Mouse (Mus musculus): ENCODE data around the gene Zfp853. TPM values are rescaled to one million over a fixed set of nuclear protein-coding genes. Genes with fewer than 3 reads are reported as not detected.

The Zfp853 gene
- polyA plus RNA-seq, 1 experiment: 1.2 TPM

DNA sequence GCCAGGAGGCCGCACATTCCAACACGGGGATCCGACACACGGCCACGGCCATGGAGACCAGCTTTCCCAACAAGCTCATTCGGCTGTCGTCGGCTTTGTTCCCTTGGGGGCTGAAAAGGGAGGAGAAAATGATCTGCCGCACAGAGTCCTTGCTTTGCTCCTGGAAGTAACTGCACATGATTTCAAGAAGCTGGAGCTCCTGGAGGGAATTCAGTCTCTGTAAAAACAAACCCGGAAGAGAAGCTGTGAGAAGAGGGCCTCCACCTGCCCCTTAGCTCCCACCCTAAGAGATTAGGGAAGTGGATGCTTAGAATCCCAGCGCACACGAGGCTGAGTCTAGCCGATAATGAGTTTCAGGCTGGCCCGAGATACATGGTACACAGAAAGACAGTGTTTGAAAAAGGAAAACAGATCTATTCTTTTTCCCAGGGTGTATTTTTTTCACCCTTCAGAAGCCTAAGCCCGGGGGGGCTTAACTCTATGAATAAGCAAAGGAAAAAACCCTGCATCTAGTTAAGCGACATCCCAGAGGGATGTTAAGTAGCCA lies 20.8 kb upstream of the Zfp853 start:
- H3K4me3 ChIP-seq (ENCODE audit: low read depth, low read length): peak overlapping the region; percentile 95
- no peak overlapping the region for H3K27ac ChIP-seq (ENCODE audit: insufficient read depth, low read length)
- H3K9ac ChIP-seq (ENCODE audit: low read depth, poor library complexity, severe bottlenecking): peak overlapping the region; percentile 90
- no peak for TF ChIP-seq CTCF (IDR thresholded peaks at IDR 0.05; ENCODE audit: low read depth, low read length)
- TF ChIP-seq EP300 (IDR thresholded peaks at IDR 0.05; ENCODE audit: insufficient read depth, low read depth, low read length): no peak
- no peak for TF ChIP-seq POLR2A (IDR thresholded peaks at IDR 0.05; ENCODE audit: insufficient read depth, low read length)
- H3K9me3 ChIP-seq (replicated peaks; ENCODE audit: control insufficient read depth, insufficient read depth, low read length, poor library complexity, severe bottlenecking): no peaks in the 10 kb centered on the region
- H3K36me3 ChIP-seq (ENCODE audit: control insufficient read depth, insufficient read depth, low read length, poor library complexity, severe bottlenecking): peaks cover 10% of the 10 kb centered on the region; the same call in 1 of the 2 replicates
- H3K27me3 ChIP-seq (ENCODE audit: control insufficient read depth, insufficient read depth, low read length, poor library complexity, severe bottlenecking): no peaks in the 10 kb centered on the region
- H3K4me1 ChIP-seq (ENCODE audit: control insufficient read depth, insufficient read depth, low read length): no peaks in the 10 kb centered on the region

DNA sequence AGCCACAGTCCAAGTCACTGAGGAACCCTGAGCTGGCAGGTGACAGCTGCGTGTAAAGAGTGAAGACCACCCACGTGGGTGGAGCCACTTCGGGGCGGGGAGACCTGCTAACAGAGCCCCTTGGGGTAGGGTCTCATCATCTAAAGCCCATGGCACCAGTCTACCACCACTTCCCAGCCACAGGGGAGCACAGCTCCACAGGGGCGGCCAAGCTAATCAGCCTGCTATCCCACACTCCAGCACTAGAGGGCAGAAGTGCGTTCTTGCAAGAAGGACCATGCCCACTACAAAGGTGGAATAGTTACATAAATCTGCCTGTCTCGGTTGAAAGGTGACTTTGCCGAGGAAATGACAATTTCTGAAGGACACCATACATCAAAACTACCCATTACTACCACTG lies 18.5 kb upstream of the Zfp853 start:
- H3K9ac ChIP-seq (ENCODE audit: low read depth, poor library complexity, severe bottlenecking): no peak overlapping the region
- no peaks in the 10 kb centered on the region for H3K27me3 ChIP-seq (ENCODE audit: control insufficient read depth, insufficient read depth, low read length, poor library complexity, severe bottlenecking)
- peaks cover 11% of the 10 kb centered on the region; the same call in 1 of the 2 replicates for H3K36me3 ChIP-seq (ENCODE audit: control insufficient read depth, insufficient read depth, low read length, poor library complexity, severe bottlenecking)
- H3K27ac ChIP-seq (ENCODE audit: insufficient read depth, low read length): no peak overlapping the region
- TF ChIP-seq EP300 (IDR thresholded peaks at IDR 0.05; ENCODE audit: insufficient read depth, low read depth, low read length): no peak
- peak; percentile 83 for TF ChIP-seq CTCF (IDR thresholded peaks at IDR 0.05; ENCODE audit: low read depth, low read length)
- TF ChIP-seq POLR2A (IDR thresholded peaks at IDR 0.05; ENCODE audit: insufficient read depth, low read length): no peak
- H3K4me3 ChIP-seq (ENCODE audit: low read depth, low read length): no peak overlapping the region
- no peaks in the 10 kb centered on the region for H3K9me3 ChIP-seq (replicated peaks; ENCODE audit: control insufficient read depth, insufficient read depth, low read length, poor library complexity, severe bottlenecking)
- no peaks in the 10 kb centered on the region for H3K4me1 ChIP-seq (ENCODE audit: control insufficient read depth, insufficient read depth, low read length)

DNA sequence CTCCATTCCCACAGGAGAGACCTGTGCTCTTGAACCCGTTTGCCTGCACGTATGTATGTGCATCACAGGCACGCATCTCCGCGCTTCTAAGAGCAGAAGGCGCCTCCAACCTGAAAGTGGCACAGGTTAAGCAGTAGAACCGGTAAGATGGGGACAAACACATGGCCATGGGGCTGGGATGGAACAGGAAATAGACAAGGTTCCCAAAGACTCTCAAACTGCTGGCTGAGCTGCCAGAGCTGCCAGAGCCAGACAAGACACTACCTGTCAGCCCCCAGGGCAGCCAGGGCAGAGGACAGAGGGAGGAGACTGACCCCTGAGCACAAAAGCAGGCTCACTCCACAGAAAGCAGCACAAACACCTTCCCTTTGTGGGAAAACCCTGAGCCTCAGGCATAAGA lies 16.5 kb upstream of the Zfp853 start:
- H3K9ac ChIP-seq (ENCODE audit: low read depth, poor library complexity, severe bottlenecking): no peak overlapping the region
- H3K27me3 ChIP-seq (ENCODE audit: control insufficient read depth, insufficient read depth, low read length, poor library complexity, severe bottlenecking): no peaks in the 10 kb centered on the region
- no peak overlapping the region for H3K27ac ChIP-seq (ENCODE audit: insufficient read depth, low read length)
- no peak overlapping the region for H3K4me3 ChIP-seq (ENCODE audit: low read depth, low read length)
- H3K4me1 ChIP-seq (ENCODE audit: control insufficient read depth, insufficient read depth, low read length): no peaks in the 10 kb centered on the region
- H3K9me3 ChIP-seq (replicated peaks; ENCODE audit: control insufficient read depth, insufficient read depth, low read length, poor library complexity, severe bottlenecking): no peaks in the 10 kb centered on the region
- H3K36me3 ChIP-seq (ENCODE audit: control insufficient read depth, insufficient read depth, low read length, poor library complexity, severe bottlenecking): peaks cover 11% of the 10 kb centered on the region; the same call in 1 of the 2 replicates
- no peak for TF ChIP-seq EP300 (IDR thresholded peaks at IDR 0.05; ENCODE audit: insufficient read depth, low read depth, low read length)
- no peak for TF ChIP-seq POLR2A (IDR thresholded peaks at IDR 0.05; ENCODE audit: insufficient read depth, low read length)
- no peak for TF ChIP-seq CTCF (IDR thresholded peaks at IDR 0.05; ENCODE audit: low read depth, low read length)

DNA sequence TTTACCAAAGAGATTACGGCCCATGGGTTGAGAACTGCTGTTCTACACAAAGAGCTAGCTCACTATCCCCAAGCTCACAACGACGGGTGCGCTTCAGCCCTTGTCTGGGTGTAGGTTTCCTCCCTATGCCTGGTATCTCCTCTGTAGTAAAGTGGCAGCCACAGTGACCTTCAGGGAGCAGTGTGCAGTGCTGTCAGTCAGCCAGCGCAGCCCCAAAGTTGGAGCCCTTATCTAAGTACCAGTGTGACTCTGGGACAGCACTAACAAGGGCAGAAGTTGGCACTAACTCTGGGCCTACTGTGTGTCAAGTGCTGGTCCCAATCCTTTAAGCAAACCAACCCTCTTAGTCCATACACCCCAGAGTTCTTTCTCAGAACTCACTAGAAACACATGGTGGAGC lies 15.4 kb upstream of the Zfp853 start:
- TF ChIP-seq POLR2A (IDR thresholded peaks at IDR 0.05; ENCODE audit: insufficient read depth, low read length) (no peak), CTCF (IDR thresholded peaks at IDR 0.05; ENCODE audit: low read depth, low read length) (no peak), EP300 (IDR thresholded peaks at IDR 0.05; ENCODE audit: insufficient read depth, low read depth, low read length) (no peak)
- Histone ChIP-seq H3K4me1 (ENCODE audit: control insufficient read depth, insufficient read depth, low read length) (no peaks in the 10 kb centered on the region), H3K9ac (ENCODE audit: low read depth, poor library complexity, severe bottlenecking) (no peak overlapping the region), H3K36me3 (ENCODE audit: control insufficient read depth, insufficient read depth, low read length, poor library complexity, severe bottlenecking) (peaks cover 11% of the 10 kb centered on the region; the same call in 1 of the 2 replicates), H3K27ac (ENCODE audit: insufficient read depth, low read length) (no peak overlapping the region), H3K27me3 (ENCODE audit: control insufficient read depth, insufficient read depth, low read length, poor library complexity, severe bottlenecking) (no peaks in the 10 kb centered on the region), H3K9me3 (replicated peaks; ENCODE audit: control insufficient read depth, insufficient read depth, low read length, poor library complexity, severe bottlenecking) (no peaks in the 10 kb centered on the region), H3K4me3 (ENCODE audit: low read depth, low read length) (no peak overlapping the region)

DNA sequence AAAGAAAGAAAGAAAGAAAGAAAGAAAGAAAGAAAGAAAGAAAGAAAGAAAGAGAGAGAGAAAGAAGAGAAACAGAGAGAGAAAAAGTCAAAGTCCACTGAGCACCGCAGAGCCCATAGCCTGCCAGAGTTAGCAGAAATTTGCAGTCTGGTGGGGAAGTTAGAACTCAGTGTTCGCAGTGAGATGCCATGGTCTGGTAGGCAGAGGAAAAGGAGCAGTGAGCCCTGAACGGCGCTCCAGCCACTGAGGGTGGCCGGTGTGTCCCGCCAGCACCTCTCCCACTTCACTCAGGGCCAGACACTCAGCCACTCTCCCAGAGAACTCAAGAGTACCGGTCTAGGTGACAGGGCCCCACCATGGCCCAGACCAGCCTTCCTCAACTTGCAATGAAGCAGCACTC lies 10.8 kb upstream of the Zfp853 start:
- Histone ChIP-seq H3K27me3 (ENCODE audit: control insufficient read depth, insufficient read depth, low read length, poor library complexity, severe bottlenecking) (no peaks in the 10 kb centered on the region), H3K9me3 (replicated peaks; ENCODE audit: control insufficient read depth, insufficient read depth, low read length, poor library complexity, severe bottlenecking) (no peaks in the 10 kb centered on the region), H3K27ac (ENCODE audit: insufficient read depth, low read length) (no peak overlapping the region), H3K4me3 (ENCODE audit: low read depth, low read length) (no peak overlapping the region), H3K9ac (ENCODE audit: low read depth, poor library complexity, severe bottlenecking) (no peak overlapping the region), H3K36me3 (ENCODE audit: control insufficient read depth, insufficient read depth, low read length, poor library complexity, severe bottlenecking) (0 out of 2 replicates have a peak, but pooled peaks cover 4% of the 10 kb centered on the region), H3K4me1 (ENCODE audit: control insufficient read depth, insufficient read depth, low read length) (no peaks in the 10 kb centered on the region)
- no peak for TF ChIP-seq POLR2A (IDR thresholded peaks at IDR 0.05; ENCODE audit: insufficient read depth, low read length)
- no peak for TF ChIP-seq CTCF (IDR thresholded peaks at IDR 0.05; ENCODE audit: low read depth, low read length)
- no peak for TF ChIP-seq EP300 (IDR thresholded peaks at IDR 0.05; ENCODE audit: insufficient read depth, low read depth, low read length)

DNA sequence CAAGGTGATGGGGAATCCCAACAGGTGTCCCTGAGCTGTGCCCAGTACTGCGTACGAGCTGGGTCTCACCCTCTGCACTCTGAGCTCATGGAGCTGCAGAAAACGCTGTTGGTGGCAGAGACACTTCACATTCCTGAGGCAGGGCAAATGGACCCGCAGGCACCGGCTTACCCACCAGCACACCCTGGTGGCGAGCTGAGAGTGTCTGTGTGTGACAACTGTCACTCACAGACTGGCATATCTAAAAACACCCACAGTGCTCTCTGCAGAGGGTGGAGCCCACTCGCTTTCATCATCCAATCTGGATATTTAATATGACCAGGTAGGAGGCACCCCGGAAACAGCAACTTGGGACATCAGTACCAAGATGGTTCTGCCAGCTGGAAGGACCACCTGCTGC lies 7.9 kb upstream of the Zfp853 start:
- H3K9me3 ChIP-seq (replicated peaks; ENCODE audit: control insufficient read depth, insufficient read depth, low read length, poor library complexity, severe bottlenecking): no peaks in the 10 kb centered on the region
- TF ChIP-seq CTCF (IDR thresholded peaks at IDR 0.05; ENCODE audit: low read depth, low read length): peak; percentile 23
- TF ChIP-seq EP300 (IDR thresholded peaks at IDR 0.05; ENCODE audit: insufficient read depth, low read depth, low read length): no peak
- no peak overlapping the region for H3K27ac ChIP-seq (ENCODE audit: insufficient read depth, low read length)
- no peaks in the 10 kb centered on the region for H3K4me1 ChIP-seq (ENCODE audit: control insufficient read depth, insufficient read depth, low read length)
- no peak overlapping the region for H3K4me3 ChIP-seq (ENCODE audit: low read depth, low read length)
- H3K9ac ChIP-seq (ENCODE audit: low read depth, poor library complexity, severe bottlenecking): no peak overlapping the region
- no peaks in the 10 kb centered on the region for H3K36me3 ChIP-seq (ENCODE audit: control insufficient read depth, insufficient read depth, low read length, poor library complexity, severe bottlenecking)
- H3K27me3 ChIP-seq (ENCODE audit: control insufficient read depth, insufficient read depth, low read length, poor library complexity, severe bottlenecking): no peaks in the 10 kb centered on the region

Measured in ES-Bruce4 (cell line).